Mouse (Mus musculus): ENCODE results near the gene Shd.

Gene Shd

DNA sequence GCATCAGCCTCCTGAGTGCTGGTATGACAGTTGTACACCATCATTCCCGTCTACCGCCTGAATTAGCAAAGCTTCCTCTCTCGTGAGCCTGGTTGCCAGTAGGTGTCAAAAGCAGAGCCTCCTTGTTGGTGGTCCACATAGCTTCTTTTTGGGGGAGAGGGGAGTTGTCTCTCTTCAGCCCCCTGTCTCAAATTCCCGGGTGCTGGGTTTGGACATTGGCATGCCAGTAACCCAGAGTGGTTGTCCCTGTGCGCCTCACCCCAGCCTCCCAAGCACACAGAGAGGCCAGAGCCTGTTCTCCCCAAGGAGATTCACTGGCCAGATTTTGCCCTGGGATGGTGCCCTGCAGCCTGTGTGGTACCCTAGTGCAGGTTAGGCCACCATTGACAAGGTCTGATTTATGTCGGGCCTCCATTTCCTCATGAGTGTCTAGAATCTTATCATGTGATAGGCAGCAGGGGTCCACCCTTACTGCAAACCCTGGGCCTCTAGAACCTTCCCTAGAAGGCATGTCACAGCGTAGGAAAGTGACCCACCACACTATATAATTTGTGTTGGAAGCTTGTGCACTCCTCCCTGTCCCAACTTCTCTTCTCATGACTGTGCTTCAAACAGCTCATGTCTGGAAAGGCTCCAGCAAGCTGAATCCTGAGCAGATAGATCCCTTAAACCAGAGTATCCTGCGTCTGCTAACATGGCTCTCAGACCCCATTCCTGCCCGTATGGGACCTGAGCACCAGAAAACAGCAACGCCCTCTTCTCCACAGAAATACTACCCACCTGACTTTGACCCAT, 10.1 kb upstream of the Shd start:
- DNase-seq, result no peak

GRCm38 (mm10) chr17:55960791-55961190, 9.5 kb upstream of the Shd start:
- no peak for DNase-seq

DNA sequence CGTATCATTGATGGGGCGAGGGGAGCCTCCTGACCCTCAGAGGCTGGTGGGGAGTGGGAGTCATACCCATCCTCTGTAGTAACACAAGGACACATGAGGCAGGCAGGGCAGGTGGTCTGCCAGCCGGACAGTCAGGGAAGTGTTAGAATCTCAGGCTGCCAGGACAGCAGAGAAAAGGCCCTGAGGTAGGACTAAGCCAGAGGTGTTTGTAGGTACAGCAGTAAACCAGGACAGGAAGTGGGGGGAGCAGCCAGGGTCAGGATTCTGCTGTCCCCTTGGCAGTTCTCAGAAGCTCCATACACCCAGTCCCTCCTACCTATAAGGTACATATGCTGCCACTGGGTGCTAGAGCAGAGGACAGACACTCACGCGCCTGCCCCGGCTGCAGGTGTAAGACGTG, 8.6 kb upstream of the Shd start:
- DNase-seq, result no peak

DNA sequence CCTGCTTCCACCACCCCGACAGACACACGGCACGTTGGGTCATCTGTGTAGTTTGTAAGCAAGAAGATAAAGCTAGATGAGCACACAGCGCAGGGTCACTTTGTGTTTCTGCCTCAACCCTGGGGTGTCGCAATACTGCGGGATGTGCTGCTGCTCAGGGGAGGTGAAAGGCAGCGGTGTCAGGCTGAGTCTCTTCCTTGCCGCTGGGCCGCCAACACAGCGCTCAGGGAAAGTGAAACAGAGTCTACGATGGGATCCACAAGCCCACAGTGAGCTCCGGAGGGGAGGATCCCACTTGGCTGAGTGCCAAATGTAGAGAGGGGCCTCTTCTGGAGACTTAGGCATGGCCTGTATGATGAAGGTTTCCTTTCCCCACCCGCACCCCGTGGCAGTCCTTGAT, 7.1 kb upstream of the Shd start:
- DNase-seq, result no peak

DNA sequence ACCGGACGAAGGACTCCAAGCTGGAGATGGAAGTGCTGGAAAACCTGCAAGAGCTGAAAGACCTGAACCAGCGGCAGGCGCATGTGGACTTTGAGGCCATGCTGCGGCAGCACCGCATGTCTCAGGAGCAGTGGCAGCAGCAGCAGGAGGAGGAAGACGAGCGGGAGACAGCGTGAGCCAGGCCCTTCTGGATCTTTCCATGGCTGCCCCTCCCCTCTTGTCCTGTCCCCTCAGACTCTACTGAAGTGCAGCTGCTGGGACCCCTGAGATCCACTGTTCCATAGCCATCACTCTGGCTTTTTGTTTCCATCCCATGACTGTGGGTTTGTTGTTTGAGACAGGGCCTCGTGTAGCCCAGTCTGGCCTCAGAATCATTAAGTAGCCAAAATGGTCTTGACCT, 5.8 kb upstream of the Shd start:
- no peak for DNase-seq

- DNase-seq, result no peak
Observed at GRCm38 (mm10) chr17:55964996-55965395, 5.3 kb upstream of the Shd start.

DNA sequence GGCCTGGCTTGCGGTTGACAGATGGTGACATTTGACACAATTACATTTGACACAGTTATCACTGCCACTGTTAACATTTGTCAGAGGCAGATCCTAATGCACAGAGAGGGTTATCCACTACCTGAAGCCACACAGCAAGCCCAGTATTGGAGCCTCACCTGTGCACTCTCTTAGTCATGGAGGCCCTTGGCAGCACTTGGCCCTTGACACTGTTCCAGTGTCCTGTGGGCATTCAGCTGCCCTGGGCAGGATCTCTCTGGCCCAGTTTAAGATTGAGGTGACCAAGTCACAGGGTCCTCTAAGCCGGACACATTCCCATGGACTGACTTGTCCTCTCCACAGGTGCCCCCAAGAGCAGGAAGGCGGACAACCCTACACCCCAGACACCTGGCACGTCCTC, 3.1 kb upstream of the Shd start:
- DNase-seq, result no peak

GRCm38 (mm10) chr17:55968210-55968609, 2.1 kb upstream of the Shd start:
- DNase-seq, result no peak

DNA sequence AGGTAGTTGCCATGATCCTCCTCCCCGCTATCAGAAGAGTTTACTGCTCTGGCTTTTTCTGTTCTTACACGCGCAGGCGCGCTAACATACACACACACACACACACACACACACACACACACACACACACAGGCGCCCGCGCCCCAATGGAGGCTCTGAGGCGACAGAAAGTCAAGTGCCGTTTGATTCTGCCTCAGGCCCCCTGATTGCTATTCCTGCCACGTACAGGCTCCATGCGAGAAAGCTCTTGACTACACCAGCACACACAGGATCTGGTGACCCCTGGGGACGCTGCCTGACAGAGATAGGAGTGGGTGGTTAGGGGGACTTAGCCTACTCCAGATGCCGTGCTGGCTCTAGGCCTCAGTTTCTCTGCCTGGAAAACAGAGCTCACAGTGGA, 707 bp upstream of the Shd start:
- DNase-seq, result peak; percentile 39

- DNase-seq, result peak; percentile 8
Observed at GRCm38 (mm10) chr17:55971453-55971852, 1.2 kb downstream of the Shd start.

DNA sequence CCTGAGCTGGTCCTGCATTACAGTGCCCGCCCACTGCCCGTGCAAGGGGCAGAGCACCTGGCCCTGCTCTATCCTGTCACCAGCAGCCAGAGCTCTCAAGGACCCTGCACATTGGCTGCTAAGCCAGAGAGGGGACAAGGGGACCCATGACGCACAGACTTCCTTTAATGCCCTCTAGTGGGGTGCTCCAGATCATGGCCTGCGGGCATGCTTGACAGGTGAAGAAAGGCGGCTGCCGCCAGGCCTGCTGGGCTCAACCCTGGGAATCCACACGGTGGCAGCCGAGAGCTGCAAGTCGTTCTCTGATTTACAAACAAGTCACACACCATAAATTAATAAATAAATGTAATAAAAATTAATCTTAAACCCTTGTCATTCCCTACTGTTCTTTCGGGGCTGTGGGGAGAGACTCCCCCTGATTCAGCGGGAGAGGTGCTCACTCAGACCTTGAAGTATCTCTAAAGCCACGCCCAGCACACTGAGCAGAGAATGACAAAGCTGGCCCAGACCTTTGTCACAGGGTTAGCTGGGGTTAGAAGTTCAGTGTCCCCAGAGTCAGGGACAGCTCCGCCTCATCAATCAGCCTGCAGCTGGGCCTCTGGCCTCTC, 6.1 kb downstream of the Shd start:
- DNase-seq, result peak; percentile 87

DNA sequence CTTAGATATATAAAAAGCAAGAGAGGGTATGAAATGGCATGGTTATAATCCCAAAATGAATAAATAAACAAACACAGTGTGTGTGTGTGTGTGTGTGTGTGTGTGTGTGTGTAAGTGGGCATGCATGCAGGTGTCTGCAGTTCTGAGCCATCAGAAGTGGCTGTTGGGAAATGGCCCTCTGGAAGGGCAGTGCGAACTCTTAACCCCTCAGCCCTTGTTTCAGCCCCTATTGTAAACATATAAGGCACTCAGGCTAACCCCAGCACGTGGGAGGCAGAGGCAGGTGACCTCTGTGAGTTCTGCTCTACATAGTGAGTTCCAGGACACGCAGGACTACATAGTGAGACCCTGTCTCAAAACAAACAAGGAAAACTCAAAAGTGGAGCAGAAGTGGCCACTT, 7.0 kb downstream of the Shd start:
- DNase-seq, result no peak

DNA sequence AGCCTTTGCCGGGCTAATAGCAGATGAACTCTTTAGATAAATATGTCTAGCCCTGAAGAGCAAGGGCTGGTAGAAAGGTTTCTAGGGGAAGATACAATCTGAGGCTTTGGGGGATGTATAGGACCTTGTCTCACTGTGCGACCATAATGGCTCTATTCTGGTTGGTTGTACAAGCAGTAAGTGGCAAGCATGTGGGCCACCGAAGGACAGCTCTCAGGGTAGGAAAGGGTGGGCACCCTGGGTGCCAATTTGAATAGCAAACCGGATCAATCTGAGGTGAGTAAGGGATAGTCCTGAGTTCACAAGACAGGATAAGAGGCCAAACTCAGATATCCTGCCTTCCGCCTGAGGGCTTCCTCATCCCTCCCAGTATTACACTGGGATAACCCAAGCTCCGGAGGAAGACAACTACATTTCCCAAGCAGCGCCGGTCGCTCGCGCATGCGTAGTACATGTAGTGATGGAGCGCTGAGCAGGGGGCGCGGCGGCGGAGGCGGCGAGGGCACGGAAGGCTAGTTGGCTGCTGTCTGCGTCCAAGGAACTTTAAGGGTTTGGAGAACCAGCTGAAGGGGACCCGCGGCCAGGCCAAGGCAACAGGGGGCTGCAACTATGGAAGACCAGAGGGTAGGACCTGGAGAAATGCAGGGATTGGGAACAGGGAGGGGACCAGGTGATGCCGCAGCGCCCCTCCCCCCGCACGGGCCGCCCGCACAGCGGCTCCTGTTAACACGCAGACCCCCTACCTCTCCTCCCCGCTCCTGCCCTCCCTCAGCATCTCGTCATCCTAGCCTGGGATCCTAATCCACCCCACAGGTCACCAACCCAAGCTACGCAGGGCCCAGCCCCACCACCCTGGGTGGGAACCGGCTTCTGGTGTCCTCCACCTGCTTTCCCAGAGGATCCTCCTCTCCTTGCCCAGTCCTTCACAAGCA, 16.0 kb downstream of the Shd start, which contains the start of gene Fsd1:
TSS of gene Fsd1 (plus strand) at position 480 of the 932 bp plus-strand sequence.
- peak; percentile 71 for DNase-seq

GRCm38 (mm10) chr17:55990278-55990898, 20.1 kb downstream of the Shd start:
- DNase-seq, result no peak

DNA sequence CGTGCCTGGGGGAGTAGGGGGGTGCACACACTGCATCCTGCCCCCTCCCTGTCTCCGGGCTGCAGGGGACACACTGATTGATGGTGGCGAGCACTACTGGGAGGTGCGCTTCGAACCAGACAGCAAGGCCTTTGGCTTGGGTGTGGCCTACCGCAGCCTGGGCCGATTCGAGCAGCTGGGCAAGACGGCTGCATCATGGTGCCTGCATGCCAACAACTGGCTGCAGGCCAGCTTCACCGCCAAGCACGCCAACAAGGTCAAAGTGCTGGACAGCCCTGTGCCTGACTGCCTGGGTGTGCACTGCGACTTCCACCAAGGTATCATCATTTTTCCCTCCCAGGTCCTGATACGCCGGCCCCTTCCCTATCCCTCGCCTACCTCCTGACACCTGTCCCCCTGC, 25.7 kb downstream of the Shd start:
- no peak for DNase-seq

- DNase-seq, result no peak
Observed at GRCm38 (mm10) chr17:55999794-56000499, 29.7 kb downstream of the Shd start.

DNA sequence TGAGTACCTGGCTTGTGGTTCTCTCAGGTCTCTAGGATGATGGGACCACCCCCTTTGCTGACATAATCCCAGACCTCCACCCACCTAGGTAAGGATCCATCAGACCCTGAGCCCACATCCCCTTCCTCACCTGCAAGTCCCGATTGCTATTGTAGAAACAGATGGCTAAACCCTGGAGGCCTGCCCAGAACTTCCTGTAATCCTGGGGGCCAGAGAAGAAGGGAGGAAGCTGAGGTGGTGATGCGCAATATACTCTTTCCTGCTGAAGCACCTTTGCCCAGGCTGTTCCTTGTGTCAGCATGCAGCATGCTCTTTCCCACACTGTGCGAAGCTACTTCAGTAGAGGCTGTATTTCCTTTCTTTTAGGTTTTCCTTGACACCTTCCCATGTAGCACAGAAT, 32.7 kb downstream of the Shd start:
- DNase-seq, result no peak

- peak; percentile 46 for DNase-seq
Observed at GRCm38 (mm10) chr17:56005415-56006061, 35.3 kb downstream of the Shd start, which contains the start of the genes Stap2 and Mpnd. Stap2 (minus strand) TSS chr17:56005584. Mpnd (plus strand) TSS chr17:56005711.

GRCm38 (mm10) chr17:56006956-56007355, 36.7 kb downstream of the Shd start:
- DNase-seq, result no peak

- DNase-seq, result no peak
Observed at GRCm38 (mm10) chr17:56007444-56008355, 37.4 kb downstream of the Shd start.

Data from thymus, postnatal 4 days (tissue).